Mouse (Mus musculus): Measurements from ENCODE around the gene Tmem132d. TPM values are rescaled to one million over a fixed set of nuclear protein-coding genes. Genes with fewer than 3 reads are reported as not detected.

Tmem132d gene
- total and polyA plus RNA-seq, 2 experiments from 2014 or later = 2.3 to 13.0 TPM

DNA sequence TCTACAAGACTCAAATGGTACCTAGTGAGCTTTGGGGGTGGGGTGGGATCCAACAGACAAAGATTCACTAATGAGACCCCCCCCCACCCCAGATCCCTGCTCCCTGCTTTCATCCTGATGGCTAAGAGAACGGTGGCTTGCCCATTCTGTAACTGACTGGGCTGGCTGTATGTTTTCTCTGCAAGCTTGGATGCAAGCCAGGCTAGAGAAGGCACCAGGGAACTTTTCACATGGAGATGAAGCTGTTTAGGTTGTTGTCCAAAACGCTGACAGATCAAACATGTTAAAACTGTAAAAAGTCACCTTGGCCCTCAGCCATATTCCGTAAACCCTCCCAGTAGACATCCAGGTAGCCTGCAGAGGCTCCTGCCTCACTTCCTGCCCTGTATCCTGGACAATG is 313.7 kb downstream of the Tmem132d start:
- no peaks in the 10 kb centered on the region for H3K36me3 ChIP-seq (ENCODE audit: insufficient read depth)
- no peak for TF ChIP-seq CTCF (IDR thresholded peaks at IDR 0.05; ENCODE audit: low read depth)
- no peak overlapping the region for H3K4me2 ChIP-seq (ENCODE audit: low read depth)
- ATAC-seq (no peak), DNase-seq (no peak)
- H3K4me1 ChIP-seq (ENCODE audit: insufficient read depth) = no peaks in the 10 kb centered on the region
- H3K4me3 ChIP-seq (ENCODE audit: low read depth, low read length) = no peak overlapping the region
- H3K27me3 ChIP-seq (ENCODE audit: insufficient read depth, low read length) = no peaks in the 10 kb centered on the region
- H3K27ac ChIP-seq (ENCODE audit: low read depth, low read length) = no peak overlapping the region
- 18% methylated on average over 3 of the region's 3 CpGs for WGBS
- no peaks in the 10 kb centered on the region for H3K9me3 ChIP-seq (ENCODE audit: low read length)
- no peak overlapping the region for H3K9ac ChIP-seq

GRCm38 (mm10) chr5:128113107-128113506 is 319.8 kb downstream of the Tmem132d start:
- Histone ChIP-seq H3K9ac (no peak overlapping the region), H3K9me3 (ENCODE audit: low read length) (no peaks in the 10 kb centered on the region), H3K4me3 (ENCODE audit: low read depth, low read length) (no peak overlapping the region), H3K4me2 (ENCODE audit: low read depth) (no peak overlapping the region), H3K36me3 (ENCODE audit: insufficient read depth) (no peaks in the 10 kb centered on the region), H3K27ac (ENCODE audit: low read depth, low read length) (no peak overlapping the region), H3K4me1 (ENCODE audit: insufficient read depth) (0 out of 2 replicates have a peak, but pooled peaks cover 5% of the 10 kb centered on the region), H3K27me3 (ENCODE audit: insufficient read depth, low read length) (no peaks in the 10 kb centered on the region)
- peak; percentile 56 for DNase-seq
- peak; percentile 53 for ATAC-seq
- no peak for TF ChIP-seq CTCF (IDR thresholded peaks at IDR 0.05; ENCODE audit: low read depth)
- WGBS = 59% methylated on average over 8 of the region's 8 CpGs

GRCm38 (mm10) chr5:128112518-128112917 is 320.4 kb downstream of the Tmem132d start:
- no peaks in the 10 kb centered on the region for H3K9me3 ChIP-seq (ENCODE audit: low read length)
- no peak overlapping the region for H3K9ac ChIP-seq
- H3K4me1 ChIP-seq (ENCODE audit: insufficient read depth) = 0 out of 2 replicates have a peak, but pooled peaks cover 5% of the 10 kb centered on the region
- H3K27me3 ChIP-seq (ENCODE audit: insufficient read depth, low read length) = no peaks in the 10 kb centered on the region
- H3K36me3 ChIP-seq (ENCODE audit: insufficient read depth) = no peaks in the 10 kb centered on the region
- H3K4me3 ChIP-seq (ENCODE audit: low read depth, low read length) = no peak overlapping the region
- no peak for ATAC-seq
- WGBS = 94% methylated on average over 3 of the region's 3 CpGs
- H3K4me2 ChIP-seq (ENCODE audit: low read depth) = no peak overlapping the region
- no peak for DNase-seq
- peak; percentile 45; the same call in 1 of the 2 replicates for TF ChIP-seq CTCF (IDR thresholded peaks at IDR 0.05; ENCODE audit: low read depth)
- no peak overlapping the region for H3K27ac ChIP-seq (ENCODE audit: low read depth, low read length)

GRCm38 (mm10) chr5:128111664-128112063 is 321.2 kb downstream of the Tmem132d start:
- Histone ChIP-seq H3K27me3 (ENCODE audit: insufficient read depth, low read length) (no peaks in the 10 kb centered on the region), H3K9ac (no peak overlapping the region), H3K4me3 (ENCODE audit: low read depth, low read length) (no peak overlapping the region), H3K4me2 (ENCODE audit: low read depth) (no peak overlapping the region), H3K36me3 (ENCODE audit: insufficient read depth) (no peaks in the 10 kb centered on the region), H3K4me1 (ENCODE audit: insufficient read depth) (0 out of 2 replicates have a peak, but pooled peaks cover 5% of the 10 kb centered on the region), H3K9me3 (ENCODE audit: low read length) (no peaks in the 10 kb centered on the region), H3K27ac (ENCODE audit: low read depth, low read length) (no peak overlapping the region)
- ATAC-seq (no peak), DNase-seq (no peak)
- TF ChIP-seq CTCF (IDR thresholded peaks at IDR 0.05; ENCODE audit: low read depth) = 0 out of 2 replicates have a peak, but pooled peaks have one; percentile 33
- 72% methylated on average over 5 of the region's 5 CpGs for WGBS

DNA sequence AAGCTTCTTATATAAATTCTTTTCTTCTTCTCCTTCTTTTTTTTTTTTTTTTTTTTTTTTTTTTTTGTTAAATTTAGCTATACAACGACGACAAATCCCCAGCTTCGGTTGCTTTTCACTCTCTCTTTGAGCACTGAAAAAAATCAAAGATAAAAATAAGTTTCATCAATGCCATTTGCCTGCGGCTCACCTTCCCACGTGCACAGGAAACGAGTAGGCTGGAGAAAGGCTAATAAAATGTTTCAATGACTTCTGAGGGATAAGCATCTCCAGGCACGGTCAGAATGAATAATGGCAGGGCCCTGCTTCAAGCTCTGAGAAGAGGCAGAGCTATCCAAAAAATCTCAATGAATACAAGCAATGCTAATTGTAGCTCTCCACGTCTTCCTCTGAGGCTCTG is 330.3 kb downstream of the Tmem132d start:
- ATAC-seq = no peak
- Histone ChIP-seq H3K4me2 (ENCODE audit: low read depth) (no peak overlapping the region), H3K36me3 (ENCODE audit: insufficient read depth) (no peaks in the 10 kb centered on the region), H3K4me1 (ENCODE audit: insufficient read depth) (no peaks in the 10 kb centered on the region), H3K4me3 (ENCODE audit: low read depth, low read length) (no peak overlapping the region), H3K27ac (ENCODE audit: low read depth, low read length) (no peak overlapping the region), H3K27me3 (ENCODE audit: insufficient read depth, low read length) (no peaks in the 10 kb centered on the region), H3K9ac (no peak overlapping the region), H3K9me3 (ENCODE audit: low read length) (peaks cover 3% of the 10 kb centered on the region; the same call in 1 of the 2 replicates)
- no peak for DNase-seq
- 68% methylated on average over 8 of the region's 8 CpGs for WGBS
- TF ChIP-seq CTCF (IDR thresholded peaks at IDR 0.05; ENCODE audit: low read depth) = no peak

DNA sequence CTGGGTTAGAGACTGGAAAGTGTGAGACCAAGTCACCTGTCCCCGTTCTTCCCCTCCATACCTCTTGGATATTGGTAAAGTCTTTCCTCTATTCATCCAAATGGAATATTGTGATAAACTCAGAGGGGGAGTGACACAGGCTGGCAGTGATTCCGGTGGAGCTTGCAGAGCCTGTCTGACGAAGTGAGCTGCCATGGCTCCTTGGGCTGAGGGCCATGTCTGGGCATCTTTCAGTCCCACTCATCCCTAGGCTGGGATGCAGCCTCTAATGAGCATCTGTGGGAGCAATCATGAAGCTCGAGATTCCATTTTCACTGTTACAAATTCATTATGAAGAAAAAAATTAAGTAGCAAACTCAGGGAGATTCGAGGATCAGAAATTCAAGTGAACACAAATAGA is 332.5 kb downstream of the Tmem132d start:
- Histone ChIP-seq H3K36me3 (ENCODE audit: insufficient read depth) (no peaks in the 10 kb centered on the region), H3K4me1 (ENCODE audit: insufficient read depth) (no peaks in the 10 kb centered on the region), H3K9me3 (ENCODE audit: low read length) (peaks cover 3% of the 10 kb centered on the region; the same call in 1 of the 2 replicates), H3K9ac (no peak overlapping the region), H3K27ac (ENCODE audit: low read depth, low read length) (no peak overlapping the region), H3K4me2 (ENCODE audit: low read depth) (no peak overlapping the region), H3K4me3 (ENCODE audit: low read depth, low read length) (no peak overlapping the region), H3K27me3 (ENCODE audit: insufficient read depth, low read length) (no peaks in the 10 kb centered on the region)
- TF ChIP-seq CTCF (IDR thresholded peaks at IDR 0.05; ENCODE audit: low read depth) = no peak
- ATAC-seq (no peak), DNase-seq (peak; percentile 30)
- WGBS = 59% methylated on average over 5 of the region's 5 CpGs

DNA sequence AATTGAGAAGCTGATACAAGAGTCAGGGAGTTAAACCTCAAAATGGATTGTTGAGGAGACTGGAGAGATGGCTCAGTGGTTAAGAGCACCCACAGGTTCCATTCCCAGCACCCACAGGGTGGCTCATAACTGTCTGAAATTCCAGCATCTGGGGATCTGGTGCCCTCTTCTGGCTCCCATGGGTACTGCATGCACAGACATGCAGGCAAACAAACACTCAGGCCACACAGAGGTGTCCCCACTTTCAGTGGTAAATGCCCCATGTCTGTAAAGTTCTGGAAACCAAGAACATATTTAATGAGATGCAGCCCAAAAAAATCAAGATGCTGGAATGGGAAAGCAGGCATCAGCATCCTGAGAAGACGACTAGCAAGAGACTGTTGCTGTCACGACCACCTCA is 333.4 kb downstream of the Tmem132d start:
- DNase-seq (no peak), ATAC-seq (no peak)
- Histone ChIP-seq H3K36me3 (ENCODE audit: insufficient read depth) (no peaks in the 10 kb centered on the region), H3K4me1 (ENCODE audit: insufficient read depth) (no peaks in the 10 kb centered on the region), H3K27ac (ENCODE audit: low read depth, low read length) (no peak overlapping the region), H3K4me2 (ENCODE audit: low read depth) (no peak overlapping the region), H3K4me3 (ENCODE audit: low read depth, low read length) (no peak overlapping the region), H3K27me3 (ENCODE audit: insufficient read depth, low read length) (no peaks in the 10 kb centered on the region), H3K9me3 (ENCODE audit: low read length) (peaks cover 3% of the 10 kb centered on the region; the same call in 1 of the 2 replicates), H3K9ac (no peak overlapping the region)
- 80% methylated on average over 2 of the region's 2 CpGs for WGBS
- TF ChIP-seq CTCF (IDR thresholded peaks at IDR 0.05; ENCODE audit: low read depth) = peak; percentile 38
